ENCODE assay signal across 18 mouse cellular contexts in the genomic region with DNA sequence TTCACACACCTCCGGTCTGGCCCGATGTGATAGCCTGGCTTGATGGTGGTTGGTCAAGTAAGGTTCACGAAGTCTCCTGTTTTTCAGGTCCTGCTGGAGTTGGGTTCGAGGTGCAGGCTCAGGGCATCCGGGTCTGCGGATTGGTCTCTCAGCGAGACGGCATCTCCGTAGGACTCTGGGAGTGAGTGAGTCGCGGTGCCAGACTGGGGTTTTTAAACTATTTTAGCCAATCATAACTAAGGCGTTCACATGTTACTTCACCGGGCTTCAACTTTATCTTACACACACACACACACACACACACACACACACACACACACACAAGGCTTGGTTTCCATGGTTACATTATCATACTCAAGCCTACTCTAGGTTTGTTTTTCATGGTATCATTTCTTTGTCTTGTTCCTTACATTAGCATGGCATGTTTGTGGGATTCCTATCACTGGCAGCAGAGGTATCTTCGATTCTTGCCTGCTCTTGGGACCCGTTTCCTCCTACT. TPM values are rescaled to one million over a fixed set of nuclear protein-coding genes. Genes with fewer than 3 reads are reported as not detected.
DNase-seq lines count a peak whose midpoint lies in the region; ATAC-seq and TF ChIP-seq lines count a peak whose summit lies in the region.
"Had no signal": no experiment of that assay in that cellular context is flagged by ENCODE, and none has a peak within 500 bp of the region (broad histone marks: within the 10 kb centered on the region; RNA-seq: fewer than 3 reads in every experiment).

No protein-coding gene starts in this region.

- no peak for TF ChIP-seq CTCF in stomach, postnatal 0 days (IDR thresholded peaks at IDR 0.05; ENCODE audit: low read depth)

- no peaks in the 10 kb centered on the region for H3K9me3 ChIP-seq in forebrain, embryonic 10.5 days
- H3K9me3 ChIP-seq in forebrain, embryonic 12.5 days: no peaks in the 10 kb centered on the region
- no peaks in the 10 kb centered on the region for H3K9me3 ChIP-seq in midbrain, embryonic 11.5 days (ENCODE audit: control insufficient read depth, low read length)
- H3K9me3 ChIP-seq in midbrain, embryonic 14.5 days (ENCODE audit: control insufficient read depth, low read length): no peaks in the 10 kb centered on the region
- H3K9me3 ChIP-seq in liver, embryonic 13.5 days (replicated peaks): no peaks in the 10 kb centered on the region
- no peaks in the 10 kb centered on the region for H3K9me3 ChIP-seq in stomach, postnatal 0 days (ENCODE audit: control insufficient read depth, low read length)
- H3K9me3 ChIP-seq: hindbrain, embryonic 15.5 days; limb, embryonic 13.5 days; neural tube, embryonic 13.5 days had no signal

- H3K27ac ChIP-seq in forebrain, embryonic 10.5 days: 0 out of 2 replicates have a peak overlapping the region, but pooled peaks have one; percentile 93
- no peak overlapping the region for H3K27ac ChIP-seq in forebrain, embryonic 12.5 days
- no peak overlapping the region for H3K27ac ChIP-seq in midbrain, embryonic 11.5 days (ENCODE audit: low read depth, low read length)
- H3K27ac ChIP-seq in midbrain, embryonic 14.5 days (replicated peaks; ENCODE audit: low read depth, low read length): no peak overlapping the region
- H3K27ac ChIP-seq in liver, embryonic 13.5 days: peak overlapping the region; percentile 98
- H3K27ac ChIP-seq in stomach, postnatal 0 days (replicated peaks): 0 out of 2 replicates have a peak overlapping the region, but pooled peaks have one; percentile 97
- H3K27ac ChIP-seq: hindbrain, embryonic 15.5 days; left cerebral cortex, adult 2 months; neural tube, embryonic 13.5 days had no signal

- H3K4me1 ChIP-seq in forebrain, embryonic 10.5 days: peaks cover 16% of the 10 kb centered on the region
- peaks cover 10% of the 10 kb centered on the region; the same call in 1 of the 2 replicates for H3K4me1 ChIP-seq in forebrain, embryonic 12.5 days
- H3K4me1 ChIP-seq in midbrain, embryonic 11.5 days (ENCODE audit: control insufficient read depth, insufficient read depth, low read length): peaks cover 6% of the 10 kb centered on the region; the same call in 1 of the 2 replicates
- peaks cover 8% of the 10 kb centered on the region for H3K4me1 ChIP-seq in midbrain, embryonic 14.5 days (ENCODE audit: control insufficient read depth, insufficient read depth, low read length)
- peaks cover 57% of the 10 kb centered on the region for H3K4me1 ChIP-seq in liver, embryonic 13.5 days (replicated peaks)
- 0 out of 2 replicates have a peak, but pooled peaks cover 3% of the 10 kb centered on the region for H3K4me1 ChIP-seq in stomach, postnatal 0 days (replicated peaks; ENCODE audit: control insufficient read depth, insufficient read depth)

- no peaks in the 10 kb centered on the region for H3K36me3 ChIP-seq in forebrain, embryonic 10.5 days (replicated peaks)
- H3K36me3 ChIP-seq in forebrain, embryonic 12.5 days (replicated peaks): no peaks in the 10 kb centered on the region
- no peaks in the 10 kb centered on the region for H3K36me3 ChIP-seq in midbrain, embryonic 11.5 days (ENCODE audit: control insufficient read depth, insufficient read depth, low read length)
- no peaks in the 10 kb centered on the region for H3K36me3 ChIP-seq in midbrain, embryonic 14.5 days (ENCODE audit: control insufficient read depth, insufficient read depth, low read length)
- no peaks in the 10 kb centered on the region for H3K36me3 ChIP-seq in liver, embryonic 13.5 days
- H3K36me3 ChIP-seq in stomach, postnatal 0 days (ENCODE audit: control insufficient read depth, insufficient read depth, low read length): no peaks in the 10 kb centered on the region
- H3K36me3 ChIP-seq: embryonic facial prominence, embryonic 10.5 days; hindbrain, embryonic 15.5 days; limb, embryonic 13.5 days; neural tube, embryonic 13.5 days had no signal

- H3K4me2 ChIP-seq in forebrain, embryonic 12.5 days: no peak overlapping the region
- no peak overlapping the region for H3K4me2 ChIP-seq in midbrain, embryonic 11.5 days
- no peak overlapping the region for H3K4me2 ChIP-seq in midbrain, embryonic 14.5 days (ENCODE audit: low read length)
- peak overlapping the region; percentile 78 for H3K4me2 ChIP-seq in liver, embryonic 13.5 days
- no peak overlapping the region for H3K4me2 ChIP-seq in stomach, postnatal 0 days (replicated peaks; ENCODE audit: low read depth)
- H3K4me2 ChIP-seq: hindbrain, embryonic 15.5 days had no signal

- H3K27me3 ChIP-seq in forebrain, embryonic 10.5 days (ENCODE audit: poor library complexity, severe bottlenecking): no peaks in the 10 kb centered on the region
- no peaks in the 10 kb centered on the region for H3K27me3 ChIP-seq in forebrain, embryonic 12.5 days
- no peaks in the 10 kb centered on the region for H3K27me3 ChIP-seq in midbrain, embryonic 11.5 days (ENCODE audit: control insufficient read depth, insufficient read depth, low read length)
- no peaks in the 10 kb centered on the region for H3K27me3 ChIP-seq in midbrain, embryonic 14.5 days (ENCODE audit: control insufficient read depth, insufficient read depth, low read length)
- no peaks in the 10 kb centered on the region for H3K27me3 ChIP-seq in liver, embryonic 13.5 days
- no peaks in the 10 kb centered on the region for H3K27me3 ChIP-seq in stomach, postnatal 0 days (ENCODE audit: control insufficient read depth, insufficient read depth, low read length)
- H3K27me3 ChIP-seq: CH12.LX; hindbrain, embryonic 15.5 days; limb, embryonic 13.5 days; neural tube, embryonic 13.5 days; Patski had no signal

- ATAC-seq in forebrain, embryonic 12.5 days (ENCODE audit: low FRiP score): no peak
- ATAC-seq in midbrain, embryonic 11.5 days (ENCODE audit: low FRiP score): no peak
- ATAC-seq in midbrain, embryonic 14.5 days (ENCODE audit: low FRiP score, low TSS enrichment): no peak
- peak; percentile 83 for ATAC-seq in liver, embryonic 13.5 days (ENCODE audit: low read depth)
- peak; percentile 22; the same call in 1 of the 2 replicates for ATAC-seq in stomach, postnatal 0 days (ENCODE audit: low FRiP score, low TSS enrichment)
- ATAC-seq: Patski had no signal

- TF ChIP-seq EP300 in stomach, postnatal 0 days (optimal IDR thresholded peaks at IDR 0.05): no peak

- WGBS in forebrain, embryonic 10.5 days: 93% methylated on average over 15 of the region's 15 CpGs
- WGBS in forebrain, embryonic 12.5 days: 93% methylated on average over 15 of the region's 15 CpGs
- 95% methylated on average over 15 of the region's 15 CpGs for WGBS in midbrain, embryonic 11.5 days
- 97% methylated on average over 15 of the region's 15 CpGs for WGBS in midbrain, embryonic 14.5 days
- WGBS in liver, embryonic 13.5 days (ENCODE audit: insufficient replicate concordance): 36% methylated on average over 15 of the region's 15 CpGs
- WGBS in stomach, postnatal 0 days: 89% methylated on average over 15 of the region's 15 CpGs

- no peak for DNase-seq in forebrain, embryonic 10.5 days (ENCODE audit: extremely low spot score, low spot score)
- peak; percentile 51 for DNase-seq in midbrain, embryonic 11.5 days (ENCODE audit: low spot score, missing footprints)
- DNase-seq in midbrain, embryonic 14.5 days: no peak
- peak; percentile 76 for DNase-seq in liver, embryonic 13.5 days
- peak; percentile 37 for DNase-seq in stomach, postnatal 0 days (ENCODE audit: low spot score)
- no peak for DNase-seq in right cerebral cortex, postnatal 4 days
- DNase-seq in adrenal gland, adult 2 months: no peak
- DNase-seq: cerebellum, postnatal 10 days; lung, postnatal 4 days; thymus, postnatal 36 days had no signal

- no peak overlapping the region for H3K9ac ChIP-seq in forebrain, embryonic 12.5 days
- no peak overlapping the region for H3K9ac ChIP-seq in midbrain, embryonic 11.5 days (ENCODE audit: low read length)
- no peak overlapping the region for H3K9ac ChIP-seq in midbrain, embryonic 14.5 days (replicated peaks; ENCODE audit: low read length)
- H3K9ac ChIP-seq in liver, embryonic 13.5 days: peak overlapping the region; percentile 84
- H3K9ac ChIP-seq in stomach, postnatal 0 days (ENCODE audit: low read length): no peak overlapping the region
- H3K9ac ChIP-seq: hindbrain, embryonic 15.5 days; limb, embryonic 13.5 days; neural tube, embryonic 13.5 days had no signal

- H3K4me3 ChIP-seq in forebrain, embryonic 10.5 days: no peak overlapping the region
- H3K4me3 ChIP-seq in forebrain, embryonic 12.5 days (replicated peaks): no peak overlapping the region
- H3K4me3 ChIP-seq in midbrain, embryonic 11.5 days (ENCODE audit: low read depth, low read length): no peak overlapping the region
- H3K4me3 ChIP-seq in midbrain, embryonic 14.5 days (replicated peaks; ENCODE audit: low read depth, low read length): no peak overlapping the region
- peak overlapping the region; percentile 80 for H3K4me3 ChIP-seq in liver, embryonic 13.5 days (replicated peaks)
- H3K4me3 ChIP-seq in stomach, postnatal 0 days (ENCODE audit: low read depth, low read length): no peak overlapping the region
- H3K4me3 ChIP-seq: hindbrain, embryonic 15.5 days; left cerebral cortex, adult 2 months; neural tube, embryonic 13.5 days had no signal

RNA-seq across cellular contexts. Expression of gene Akap7, which starts 8.6 kb away (rescaled TPM):
- 15.1 and 16.4 TPM in 2 replicates for polyA plus RNA-seq in forebrain, embryonic 10.5 days (2016; fragmentation: Nextera tagmentation; extraction: Ambion mirVana)
- 16.1 and 20.7 TPM in 2 replicates for polyA plus RNA-seq in forebrain, embryonic 12.5 days (2016; fragmentation: Nextera tagmentation; extraction: Ambion mirVana)
- polyA plus RNA-seq in midbrain, embryonic 11.5 days (2014; fragmentation: Nextera tagmentation; extraction: Ambion mirVana): 20.5 and 22.1 TPM in 2 replicates
- 35.1 and 46.1 TPM in 2 replicates for polyA plus RNA-seq in midbrain, embryonic 14.5 days (2014; fragmentation: Nextera tagmentation; extraction: Ambion mirVana)
- polyA plus RNA-seq in liver, embryonic 13.5 days (2015; fragmentation: Nextera tagmentation; extraction: Ambion mirVana): 26.0 and 32.6 TPM in 2 replicates
- polyA plus RNA-seq in stomach, postnatal 0 days (2015; fragmentation: Nextera tagmentation; extraction: Ambion mirVana): 21.5 and 23.1 TPM in 2 replicates
- total RNA-seq in adrenal gland, adult 2 months (2021): 10 to 100 TPM; 70.3 to 73.3 TPM
- 1.7 and 1.9 TPM in 2 replicates for polyA plus RNA-seq in adrenal gland, adult 2 months (2012; rRNA removed)

Comparison
In these comparisons a context has a peak if more than half of its experiments do, and no peak if none do; other contexts are left out.
1. DNase-seq: peak in midbrain, embryonic 11.5 days (single experiment), liver, embryonic 13.5 days (single experiment) and stomach, postnatal 0 days (single experiment); none in forebrain, embryonic 10.5 days (single experiment), midbrain, embryonic 14.5 days (single experiment), right cerebral cortex, postnatal 4 days (single experiment) and adrenal gland, adult 2 months (single experiment).
2. H3K27ac ChIP-seq: peak in forebrain, embryonic 10.5 days (single experiment), liver, embryonic 13.5 days (single experiment) and stomach, postnatal 0 days (single experiment); none in forebrain, embryonic 12.5 days (single experiment), midbrain, embryonic 11.5 days (single experiment) and midbrain, embryonic 14.5 days (single experiment).
3. ATAC-seq: peak in liver, embryonic 13.5 days (single experiment) and stomach, postnatal 0 days (single experiment); none in forebrain, embryonic 12.5 days (single experiment), midbrain, embryonic 11.5 days (single experiment) and midbrain, embryonic 14.5 days (single experiment).